Mouse (Mus musculus) urinary bladder, postnatal 36 days (tissue): ENCODE measurements around the gene Spryd3.
"Not testable (repeated sequence)": the region's sequence is repeated elsewhere in the genome, so short reads cannot be mapped to it uniquely, and the experiment has no call there.

Experiments
- DNase-seq, 2 experiments: peaks; one replicate each; pipeline ENCODE4 v3.0.0; 2022; ENCODE audit warnings: low spot score in 2 of 2, mixed read lengths in 1 of 2

Spryd3 gene

DNA sequence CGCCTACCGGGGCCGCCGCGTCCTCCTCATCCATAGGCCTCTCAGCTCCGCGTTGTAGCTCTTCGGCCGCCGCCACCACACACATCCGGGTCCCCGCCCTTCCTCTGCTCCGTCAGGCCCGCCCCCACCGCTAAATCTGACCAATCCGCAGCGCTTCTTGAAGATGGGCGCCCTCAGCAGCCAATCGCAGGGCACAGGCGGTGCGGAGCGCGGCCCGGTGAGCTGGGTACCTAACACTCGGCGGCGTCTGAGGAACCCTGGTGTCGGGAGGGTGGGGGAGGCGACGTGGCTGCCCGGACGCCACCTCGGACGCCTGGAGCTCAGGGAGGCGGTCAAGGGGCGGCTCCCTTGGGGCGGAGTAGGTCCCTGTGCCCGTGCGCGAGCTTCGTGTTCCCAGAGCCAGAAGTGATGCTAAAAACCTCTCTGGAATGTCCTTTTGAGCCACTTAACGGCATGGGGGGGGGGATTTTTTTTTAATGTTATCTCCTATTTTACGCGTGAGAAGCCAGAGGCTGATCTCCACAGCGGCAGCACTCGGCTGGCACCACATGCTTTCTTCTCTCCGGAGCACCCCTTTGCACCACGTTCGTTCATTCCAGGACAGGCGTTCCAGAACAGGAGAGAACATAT lies at the start of gene Spryd3:
Gene Spryd3, minus strand, starts transcription at position 106 of the 630 bp plus-strand sequence.
- peak; percentile 97 to 98 for DNase-seq

DNA sequence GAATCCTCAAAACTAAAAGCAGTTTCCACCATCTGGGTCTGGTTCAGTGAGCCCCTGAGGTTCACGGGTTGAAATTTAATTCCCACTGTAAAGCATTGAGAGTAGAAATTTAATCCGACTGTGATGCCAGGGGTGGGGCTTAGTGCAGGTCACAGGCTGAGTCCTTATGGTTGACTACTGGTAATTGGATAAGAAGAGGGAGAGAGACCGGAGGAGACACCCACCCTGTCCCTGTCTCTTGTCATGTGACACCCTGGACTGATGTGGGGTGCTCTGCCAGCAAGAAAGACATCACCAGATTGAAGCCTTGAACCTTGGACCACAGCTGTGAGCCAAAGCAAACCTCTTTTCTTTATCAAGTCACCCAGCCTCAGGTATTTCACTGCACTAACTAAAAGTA lies 47.0 kb upstream of the Spryd3 start:
- no peak for DNase-seq

DNA sequence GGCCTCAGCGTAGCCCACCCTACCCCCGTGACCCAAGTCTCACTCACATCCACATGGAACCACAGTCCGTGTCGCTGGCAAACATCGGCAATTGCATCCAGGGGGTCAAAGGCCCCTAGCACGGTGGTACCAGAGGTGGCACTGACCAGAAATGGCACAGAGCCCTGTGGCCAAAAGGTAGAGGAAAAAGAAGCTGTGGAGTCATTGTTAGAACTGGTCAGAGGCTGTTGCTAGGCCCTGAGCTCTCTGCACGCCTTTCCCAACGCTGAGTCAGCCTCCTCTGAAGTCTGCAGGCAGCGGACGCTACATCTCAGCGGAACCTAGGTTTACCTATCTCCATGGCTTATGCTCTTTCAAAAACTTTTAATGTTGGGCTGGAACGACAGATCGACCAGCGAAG lies 43.9 kb upstream of the Spryd3 start:
- DNase-seq, result no peak

DNA sequence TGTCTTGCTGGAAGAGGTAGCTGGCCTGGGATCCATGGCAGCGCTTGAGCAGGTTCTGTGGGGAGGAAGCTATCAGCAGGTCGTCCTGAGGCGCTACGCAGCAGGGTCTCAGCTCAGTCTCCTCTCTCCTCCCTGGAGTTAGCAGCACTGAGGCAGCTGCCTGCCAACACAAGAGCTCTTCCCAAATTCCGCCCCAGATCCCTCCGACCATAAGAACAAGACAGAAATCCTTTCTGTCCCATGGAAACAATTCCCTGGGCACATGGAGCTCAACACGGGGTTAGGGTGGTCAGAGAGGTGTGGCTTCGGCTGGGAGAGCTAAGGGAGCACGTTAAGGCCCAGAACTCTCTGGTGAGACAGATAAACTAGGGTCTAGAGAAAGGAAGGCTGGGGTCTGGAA lies 43.1 kb upstream of the Spryd3 start:
- no peak for DNase-seq

DNA sequence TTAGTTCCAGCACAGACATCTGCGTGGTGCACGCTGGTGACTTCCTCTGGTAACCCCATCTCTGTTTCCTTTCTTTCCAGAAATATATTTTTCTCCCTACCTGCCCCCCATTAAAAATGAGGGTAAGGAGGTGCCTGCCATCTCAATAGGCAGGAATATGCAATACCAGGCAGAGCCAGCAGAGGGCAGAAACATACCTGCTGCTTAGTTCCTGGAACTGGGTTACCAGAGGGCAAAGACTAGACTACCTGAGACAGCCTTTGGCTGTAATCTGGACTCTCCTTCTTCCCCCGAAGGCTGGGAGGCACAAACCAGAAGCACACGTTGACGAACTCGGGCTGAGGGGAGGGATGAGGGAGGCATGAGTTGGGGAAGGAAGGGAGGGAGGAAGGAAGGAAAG lies 42.2 kb upstream of the Spryd3 start:
- DNase-seq, result peak; percentile 80 to 82

DNA sequence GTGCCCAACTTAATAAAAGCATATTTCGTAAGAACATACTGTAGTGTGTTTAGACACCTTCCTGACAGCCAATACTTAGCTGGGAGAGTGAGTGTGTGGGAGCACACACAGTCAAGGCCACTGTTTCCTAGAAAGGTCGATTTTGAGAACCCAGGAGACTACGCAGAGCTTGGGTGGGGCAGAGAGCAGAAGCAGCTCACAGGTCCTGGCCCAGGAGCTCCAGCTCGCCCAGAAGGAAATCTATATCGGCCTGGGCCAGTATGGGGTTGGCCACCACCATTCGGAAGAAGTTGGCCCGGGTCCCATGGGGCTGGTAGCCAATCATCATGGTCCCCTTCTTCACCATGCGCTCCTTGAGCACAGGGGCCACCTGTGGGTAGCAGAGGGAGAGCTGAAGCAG lies 41.4 kb upstream of the Spryd3 start:
- no peak for DNase-seq

DNA sequence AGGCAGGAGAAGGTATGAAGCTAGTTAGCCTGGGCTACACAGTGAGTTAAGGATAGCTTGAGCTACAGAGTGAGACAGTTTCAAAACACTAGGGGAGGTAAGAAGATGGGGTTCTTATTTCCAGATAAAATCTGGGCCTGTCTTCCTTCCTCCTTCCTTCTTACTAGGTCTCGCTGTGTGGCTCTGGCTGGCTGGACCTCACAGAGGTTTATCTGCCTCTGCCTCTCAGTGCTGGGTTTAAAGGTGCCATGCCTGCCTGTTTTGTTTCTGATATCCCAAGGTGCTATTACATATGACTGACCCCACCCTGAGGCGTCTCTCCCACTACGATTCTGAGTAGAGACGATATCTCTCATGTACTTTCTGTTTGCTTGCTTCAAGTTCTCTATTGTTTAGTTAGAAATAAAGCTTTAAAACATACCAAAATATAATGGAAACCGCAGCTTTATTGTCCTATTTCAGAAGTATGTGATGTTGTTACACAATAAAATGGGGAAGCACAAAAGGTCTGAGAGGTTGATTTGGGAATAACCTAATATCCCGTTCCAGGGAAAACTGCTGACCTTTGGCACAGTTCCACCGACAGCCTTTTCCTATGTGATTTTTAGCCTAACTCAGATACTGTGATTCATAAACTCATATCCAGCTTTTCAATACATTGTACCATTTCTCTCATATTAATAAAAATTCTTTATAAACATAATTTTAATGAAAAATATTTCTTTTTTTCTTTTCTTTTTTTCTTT lies 40.7 kb upstream of the Spryd3 start:
- DNase-seq, result no peak

DNA sequence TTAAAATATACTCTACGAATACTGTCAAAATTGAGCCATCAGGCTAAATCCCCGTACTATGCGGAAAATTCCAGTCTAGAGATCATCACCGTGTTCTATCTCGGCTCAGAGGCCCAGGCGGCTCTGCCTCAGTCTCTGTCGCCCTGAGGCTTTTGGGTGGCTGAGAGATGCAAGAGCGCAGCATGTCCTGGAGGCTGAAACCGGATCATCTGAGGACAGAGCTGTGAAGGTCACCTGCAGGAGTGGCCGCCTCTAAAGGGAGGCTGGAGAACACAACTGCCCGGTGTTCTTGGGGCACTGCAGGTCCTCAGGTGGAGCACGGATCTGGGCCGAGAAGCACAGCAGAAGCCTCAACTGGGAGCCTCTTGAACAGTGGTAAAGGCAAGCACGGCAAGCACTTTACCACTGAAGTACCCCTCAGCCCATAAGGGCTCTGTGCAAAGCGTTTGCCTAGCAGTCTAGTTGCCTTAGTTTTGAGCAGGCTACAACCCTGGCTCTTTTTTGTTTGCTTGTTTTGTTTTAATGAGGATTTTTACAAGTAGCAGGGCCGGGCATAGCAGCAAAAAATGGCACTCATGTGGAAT lies 39.8 kb upstream of the Spryd3 start:
- DNase-seq, result no peak

DNA sequence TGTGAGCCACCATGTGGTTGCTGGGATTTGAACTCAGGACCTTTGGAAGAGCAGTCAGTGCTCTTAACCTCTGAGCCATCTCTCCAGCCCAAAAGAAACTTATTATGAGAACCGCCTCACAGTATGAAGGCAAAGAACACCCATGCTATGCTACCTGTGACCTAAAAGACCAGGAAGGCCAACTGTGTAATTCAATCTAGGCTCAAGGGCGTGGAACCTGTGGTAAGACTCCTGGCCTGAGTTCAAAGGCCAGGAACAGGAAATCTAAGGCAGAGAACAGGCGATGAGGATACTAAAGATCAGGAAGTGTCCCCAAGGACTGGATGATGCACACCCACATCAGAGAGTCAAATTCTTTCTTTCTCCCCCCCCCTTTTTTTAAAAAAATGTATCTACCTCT lies 37.5 kb upstream of the Spryd3 start:
- DNase-seq, result no peak

DNA sequence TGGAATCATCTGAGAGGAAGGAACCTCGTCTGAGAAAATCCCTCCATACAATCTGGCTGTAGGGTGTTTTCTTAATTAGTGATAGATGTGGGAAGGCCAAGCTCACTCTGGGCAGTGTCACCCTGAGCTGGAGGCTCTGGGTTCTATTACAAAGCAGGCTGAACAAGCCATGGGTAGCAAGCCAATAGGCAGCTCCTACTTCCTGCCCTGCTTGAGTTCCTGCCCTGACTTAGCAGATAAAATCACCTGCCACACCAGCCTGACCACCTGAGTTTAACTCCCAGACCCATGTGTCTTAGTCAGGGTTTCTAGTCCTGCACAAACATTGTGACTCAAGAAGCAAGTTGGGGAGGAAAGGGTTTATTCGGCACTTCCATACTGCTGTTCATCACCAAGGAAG lies 33.0 kb upstream of the Spryd3 start:
- peak; percentile 47 for DNase-seq

DNA sequence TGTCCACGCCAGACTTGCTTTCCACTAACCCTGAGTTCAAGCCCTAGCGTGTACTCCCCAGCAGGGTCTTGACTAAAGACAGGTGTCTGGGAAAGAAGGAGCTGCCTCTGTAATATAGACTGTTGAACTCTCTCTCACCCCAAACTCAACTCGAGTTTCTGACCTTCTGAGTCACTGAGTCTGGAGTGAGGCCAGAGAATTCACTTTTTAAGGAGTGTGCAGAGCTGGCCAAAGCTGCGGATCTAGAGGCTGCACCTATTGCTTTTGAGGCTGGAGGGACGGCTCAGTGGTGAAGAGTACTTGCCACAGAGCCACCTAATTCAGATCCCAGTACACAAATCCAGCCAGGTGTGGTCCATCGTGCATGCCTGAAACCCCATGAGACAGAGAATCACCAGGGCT lies 31.6 kb upstream of the Spryd3 start:
- peak; percentile 51 to 61 for DNase-seq

DNA sequence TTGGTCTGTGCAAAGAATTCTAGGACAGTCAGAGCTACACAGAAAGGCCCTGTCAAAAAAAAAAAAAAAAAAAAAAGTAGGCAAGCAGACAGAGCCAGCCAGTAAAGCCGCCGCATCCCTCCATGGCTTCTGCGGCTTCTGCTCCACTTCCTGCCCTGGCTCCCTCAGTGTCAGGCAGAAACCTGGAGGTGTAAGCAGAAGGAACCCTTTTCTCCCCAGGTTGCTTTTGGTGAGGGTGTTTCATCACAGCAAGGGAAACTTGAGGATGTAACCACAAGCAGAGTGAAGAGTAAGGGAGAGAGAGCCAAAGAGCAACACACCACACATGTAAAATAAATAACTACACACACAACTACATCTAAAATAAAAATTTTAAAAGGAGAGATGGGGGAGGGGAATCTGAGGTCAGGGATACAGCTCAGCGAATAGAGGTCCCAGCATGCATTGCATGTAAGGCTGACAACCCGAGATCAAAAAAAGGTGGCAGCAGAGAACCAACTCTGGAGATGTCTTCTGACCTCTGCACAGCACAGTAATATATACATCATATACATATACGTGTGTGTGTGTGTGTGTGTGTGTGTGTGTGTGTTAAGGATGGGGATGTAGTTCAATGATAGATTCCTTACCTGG lies 29.6 kb upstream of the Spryd3 start:
- no peak for DNase-seq

DNA sequence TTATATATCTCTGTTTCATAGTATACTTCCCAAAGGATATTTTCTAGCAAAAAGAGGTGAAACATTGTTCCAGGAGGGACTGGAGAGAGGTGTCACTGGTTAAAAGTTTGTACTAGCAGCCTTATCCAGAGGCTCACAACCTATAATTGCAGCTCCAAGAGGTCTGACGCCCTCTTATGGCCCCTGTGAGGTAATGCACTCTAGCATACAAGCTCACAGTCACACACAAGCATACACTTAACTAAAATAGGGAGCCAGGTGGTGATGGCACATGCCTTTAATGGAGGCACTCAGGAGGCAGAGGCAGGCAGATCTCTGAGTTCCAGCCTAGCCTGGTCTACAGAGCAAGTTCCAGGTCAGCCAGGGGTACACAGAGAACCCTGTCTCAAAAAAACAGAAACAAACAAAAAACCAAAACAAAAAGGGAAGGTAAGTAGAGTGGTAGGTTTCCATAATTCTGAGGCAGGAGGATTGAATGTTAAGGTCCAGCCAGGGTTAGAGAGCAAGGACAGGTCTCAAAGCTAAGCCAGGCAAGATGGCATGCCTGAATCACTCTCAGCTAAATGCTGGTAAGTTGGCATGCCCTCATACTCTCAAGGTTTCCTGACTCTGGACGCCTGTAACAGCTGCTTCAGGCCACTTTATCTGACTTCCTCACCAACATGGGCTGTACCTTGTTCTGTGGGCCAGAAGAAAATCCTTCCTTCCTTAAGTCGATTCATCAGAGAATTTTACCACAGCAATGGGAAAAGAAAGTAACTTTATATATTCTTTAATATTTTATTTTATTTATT lies 28.1 kb upstream of the Spryd3 start:
- no peak for DNase-seq

DNA sequence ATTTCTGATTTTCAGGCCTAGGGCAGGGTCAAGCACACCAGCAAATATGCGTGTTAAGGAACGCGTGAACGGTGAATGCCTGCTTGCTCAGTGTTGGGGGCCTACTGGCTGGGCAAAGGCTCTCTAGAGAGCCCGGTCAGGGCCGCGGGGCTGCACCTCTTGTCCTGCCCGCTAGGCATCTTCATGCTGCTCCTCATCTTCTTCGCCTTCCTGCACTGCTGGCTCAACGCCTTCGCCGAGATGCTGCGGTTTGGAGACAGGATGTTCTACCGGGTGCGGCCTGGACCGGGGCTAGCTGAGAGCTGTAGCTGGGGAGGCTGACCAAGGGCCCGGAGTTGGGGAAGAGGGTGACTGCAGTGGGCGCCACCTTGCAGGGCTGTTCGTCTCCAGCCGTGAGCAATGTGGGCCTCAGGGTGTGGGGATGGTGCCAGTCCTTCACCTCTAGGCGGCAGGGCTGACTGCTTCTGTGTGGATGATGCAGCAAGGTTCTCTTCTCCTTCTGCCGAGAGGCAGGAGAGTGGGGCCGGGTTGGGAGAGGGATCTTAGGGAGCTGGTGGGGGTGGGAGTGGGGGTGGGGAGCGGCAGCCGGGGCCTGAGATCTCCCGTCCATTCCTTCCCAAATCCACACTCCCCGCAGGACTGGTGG lies 24.5 kb upstream of the Spryd3 start:
- no peak for DNase-seq

DNA sequence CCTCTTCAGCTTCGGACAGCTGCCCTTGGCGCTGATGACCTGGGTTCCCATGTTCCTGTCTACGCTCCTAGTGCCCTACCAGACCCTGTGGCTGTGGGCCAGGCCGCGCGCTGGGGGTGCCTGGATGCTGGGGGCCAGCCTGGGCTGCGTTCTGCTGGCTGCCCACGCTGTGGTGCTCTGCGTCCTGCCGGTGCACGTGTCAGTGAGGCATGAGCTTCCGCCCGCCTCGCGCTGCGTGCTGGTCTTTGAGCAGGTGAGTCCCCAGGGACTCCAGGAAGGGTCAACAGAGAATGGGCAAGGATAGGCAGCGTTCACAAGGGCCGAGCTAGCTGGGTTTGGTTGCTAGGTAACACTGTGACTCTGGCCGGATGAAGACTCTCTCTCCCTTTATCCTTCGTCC lies 20.8 kb upstream of the Spryd3 start:
- no peak for DNase-seq

DNA sequence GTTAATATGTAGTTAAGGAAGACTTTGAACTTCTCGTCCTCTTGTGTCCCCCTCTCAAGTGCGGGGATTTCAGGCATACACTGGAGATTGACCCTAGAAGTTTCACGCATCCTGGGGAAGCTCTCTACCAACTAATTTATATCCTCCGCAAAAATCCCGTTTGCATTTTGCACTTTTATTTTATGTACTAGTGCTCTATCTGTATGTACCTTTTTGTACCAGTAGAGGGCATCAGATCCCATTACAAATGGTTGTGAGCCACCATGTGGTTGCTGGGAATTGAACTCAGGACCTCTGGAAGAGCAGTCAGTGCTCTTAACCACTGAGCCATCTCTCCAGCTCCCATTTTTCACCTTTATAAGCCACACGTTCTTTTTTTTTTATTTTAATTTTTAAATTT lies 19.0 kb upstream of the Spryd3 start:
- DNase-seq, result not testable (repeated sequence)

DNA sequence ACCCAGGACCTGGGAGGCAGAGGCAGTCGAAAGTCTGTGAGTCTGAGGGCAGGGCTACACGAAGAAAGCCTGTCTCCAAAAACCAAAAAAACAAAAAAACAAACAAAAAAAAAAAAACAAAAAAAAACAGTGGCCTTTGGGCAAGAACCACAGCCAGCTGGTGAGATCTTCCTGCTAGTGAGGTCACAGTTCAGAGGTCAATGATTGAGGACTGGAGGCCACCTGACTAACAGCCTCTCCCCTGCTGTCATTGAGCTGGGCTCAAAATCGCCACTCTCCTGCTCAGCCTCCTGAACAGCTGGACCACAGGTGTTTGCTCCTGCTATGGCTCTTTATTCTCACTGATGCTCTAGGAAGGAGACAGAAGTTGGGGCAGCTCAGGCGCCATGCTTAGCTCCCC lies 16.6 kb upstream of the Spryd3 start:
- no peak for DNase-seq

DNA sequence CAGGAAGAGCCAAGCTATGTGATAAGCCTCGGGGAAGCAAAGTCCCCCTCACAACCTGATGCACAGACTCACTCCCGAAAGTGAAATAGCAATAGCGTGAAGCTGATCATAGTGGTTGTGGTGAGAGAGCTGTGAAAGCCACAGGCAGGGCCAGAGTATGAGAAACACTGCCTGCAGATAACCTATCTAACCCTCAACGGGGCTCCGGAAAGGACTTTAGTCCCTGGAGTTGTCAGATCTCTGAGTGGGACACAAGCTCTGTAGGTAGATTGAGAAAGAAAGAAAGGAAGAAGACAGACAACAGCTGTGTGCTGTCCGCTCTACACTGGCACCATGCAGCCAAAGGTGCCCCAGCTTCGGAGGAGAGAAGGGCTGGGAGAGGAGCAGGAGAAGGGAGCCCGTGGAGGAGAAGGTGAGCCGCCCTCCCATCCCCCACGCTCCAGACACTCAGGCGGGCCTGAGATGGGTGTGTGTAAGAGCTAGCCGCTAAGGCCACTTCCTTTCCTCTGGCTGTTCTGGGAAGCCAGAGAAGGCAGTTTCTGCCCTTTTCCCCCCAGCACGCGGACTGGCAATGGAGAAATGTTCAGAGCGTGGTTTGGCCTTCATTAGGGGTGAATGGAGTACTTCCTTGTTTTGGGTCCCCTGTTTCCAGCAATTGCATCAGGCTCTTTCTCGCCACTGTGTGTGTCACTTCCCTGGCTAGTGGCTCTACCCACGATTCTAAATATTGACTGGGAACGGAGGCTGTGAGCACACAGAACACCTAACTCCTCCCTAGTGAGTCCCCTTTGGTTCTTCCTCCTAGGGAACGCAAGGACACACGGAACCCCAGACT lies 14.5 kb upstream of the Spryd3 start, which contains the start of gene Soat2:
Gene Soat2, plus strand, starts transcription at position 226 of the 835 bp plus-strand sequence.
- peak; percentile 46 to 50 for DNase-seq

DNA sequence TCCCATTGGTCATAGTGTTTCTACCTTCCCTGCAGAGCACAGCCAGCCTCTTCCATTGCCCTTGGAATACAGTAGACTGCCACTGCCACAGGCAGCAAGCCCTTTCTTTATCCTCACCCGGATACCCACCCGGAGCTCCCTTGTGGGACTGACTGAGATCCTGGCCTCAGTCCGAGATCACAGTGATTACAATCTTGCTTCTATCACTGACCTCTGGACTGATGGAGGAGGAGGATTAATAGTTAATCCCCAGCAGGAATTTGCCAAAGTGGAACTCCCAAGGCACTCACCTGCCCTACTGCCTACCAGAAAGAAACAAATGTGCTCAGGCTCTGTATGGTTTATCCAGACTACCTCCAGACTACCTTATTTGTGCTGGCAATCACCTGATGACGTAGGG lies 13.5 kb upstream of the Spryd3 start:
- DNase-seq, result no peak

DNA sequence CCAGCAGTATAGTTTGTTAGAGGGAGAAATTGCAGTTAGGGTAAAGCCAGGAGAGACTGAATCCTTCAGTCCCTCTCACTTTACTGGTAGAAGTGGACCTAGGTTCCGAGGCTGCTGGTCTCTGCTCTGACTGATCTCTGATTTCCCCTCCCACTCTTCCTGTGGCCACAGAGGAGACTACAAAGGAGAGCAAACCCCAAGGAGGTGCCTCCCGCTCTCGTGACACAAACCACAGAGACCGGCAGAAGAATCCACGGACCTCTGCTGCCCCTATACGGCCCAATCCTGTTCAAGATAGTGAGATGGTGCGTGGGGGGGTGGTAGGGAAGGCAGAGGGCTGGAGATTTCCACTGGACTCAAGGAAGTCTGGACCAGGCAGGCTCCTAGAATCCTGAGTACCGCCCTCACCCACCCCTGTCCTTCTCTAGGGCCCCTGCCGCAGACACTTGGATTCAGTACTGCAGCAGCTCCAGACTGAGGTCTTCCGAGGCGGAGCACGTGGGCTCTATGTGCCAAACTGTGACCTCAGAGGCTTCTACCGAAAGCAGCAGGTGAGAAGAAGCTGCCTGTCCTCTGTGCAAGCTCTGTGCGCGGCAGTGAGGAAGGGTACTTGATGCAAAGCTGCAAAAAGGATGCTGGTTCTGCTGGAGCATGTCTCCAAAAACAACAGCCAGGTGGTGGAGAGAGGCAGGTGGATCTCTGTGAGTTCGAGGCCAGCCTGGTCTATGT lies 11.8 kb upstream of the Spryd3 start:
- DNase-seq, result no peak
